Mouse (Mus musculus): ENCODE results near the gene Cd247. TPM values are rescaled to one million over a fixed set of nuclear protein-coding genes. Genes with fewer than 3 reads are reported as not detected.

Cd247 gene
- polyA plus RNA-seq, 1 experiment from 2014 or later, result 1.6 TPM

GRCm38 (mm10) chr1:165864864-165865795 lies 76.6 kb downstream of the Cd247 start:
- POLR2A ChIA-PET, result no interaction called here
- TF ChIP-seq CTCF (IDR thresholded peaks at IDR 0.05), result no peak
- DNase-seq (ENCODE audit: low read depth, low spot score) (no peak), ATAC-seq (no peak)
- CTCF ChIA-PET, result no interaction called here
- in situ Hi-C loops (cut with MboI; ENCODE audit: low pct_unique_long_range_greater_than_20kb), result no loop called here
- H3K27me3 ChIP-seq, result no peaks in the 10 kb centered on the region

DNA sequence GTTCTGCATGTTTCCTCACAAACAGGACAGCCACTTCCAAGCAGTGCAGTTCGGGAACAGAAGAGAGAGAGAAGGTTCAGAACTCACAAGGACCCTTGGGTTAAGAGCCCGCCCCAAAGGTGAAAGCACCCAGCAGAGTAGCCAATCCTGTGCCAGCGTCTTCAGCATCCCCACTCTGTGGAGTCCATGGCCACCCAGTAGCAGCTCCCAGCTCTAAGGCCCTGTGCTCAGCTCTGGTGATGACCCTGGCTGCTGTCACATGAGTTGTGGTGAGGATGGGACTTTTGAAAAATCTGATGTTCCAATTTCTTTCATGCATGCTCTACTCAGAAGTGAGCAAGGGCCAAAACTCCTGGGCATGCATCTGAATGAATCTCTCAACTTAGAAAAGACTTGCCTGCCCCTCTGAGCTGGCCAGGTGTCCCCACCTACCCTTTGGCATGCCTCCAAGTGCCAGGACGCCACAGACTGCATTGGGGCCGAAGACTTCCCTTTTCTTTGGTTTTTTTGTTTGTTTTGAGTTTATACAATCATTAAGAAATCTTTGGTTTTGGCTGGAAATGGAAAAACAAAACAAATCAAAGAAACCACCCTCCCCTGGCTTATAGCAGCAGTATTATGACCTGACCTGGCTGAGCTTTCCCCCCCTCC lies 78.3 kb downstream of the Cd247 start:
- no peak for ATAC-seq
- DNase-seq (ENCODE audit: low read depth, low spot score), result no peak
- no peak for TF ChIP-seq CTCF (IDR thresholded peaks at IDR 0.05)
- in situ Hi-C loops (cut with MboI; ENCODE audit: low pct_unique_long_range_greater_than_20kb), result no loop called here
- ChIA-PET POLR2A (no interaction called here), CTCF (interaction anchor here (2.4 kb wide), 1 partner anchor 13 kb away, joined by 6 read pairs; no protein-coding TSS in a partner anchor)
- no peaks in the 10 kb centered on the region for H3K27me3 ChIP-seq

DNA sequence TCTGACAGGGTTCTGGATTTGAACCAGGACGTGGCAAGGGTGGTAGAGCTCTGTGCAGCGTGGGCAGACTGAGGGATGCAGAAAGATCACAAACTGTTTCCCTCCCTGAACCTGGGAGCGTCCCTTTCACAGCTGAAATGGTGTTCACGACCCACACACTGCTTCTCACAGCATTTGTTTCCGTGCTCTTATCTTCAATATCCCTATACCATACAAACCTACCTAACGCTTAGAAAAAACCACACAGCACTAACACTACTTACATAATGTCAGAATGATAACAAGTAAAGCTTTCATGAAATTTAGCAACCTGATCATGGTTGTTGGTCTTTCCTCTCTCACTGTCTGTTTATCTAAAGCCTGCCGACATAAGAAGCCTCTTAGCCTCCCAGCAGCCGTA lies 80.2 kb downstream of the Cd247 start:
- TF ChIP-seq CTCF (IDR thresholded peaks at IDR 0.05), result no peak
- ATAC-seq, result no peak
- POLR2A ChIA-PET, result no interaction called here
- CTCF ChIA-PET, result no interaction called here
- in situ Hi-C loops (cut with MboI; ENCODE audit: low pct_unique_long_range_greater_than_20kb), result no loop called here
- no peaks in the 10 kb centered on the region for H3K27me3 ChIP-seq
- no peak for DNase-seq (ENCODE audit: low read depth, low spot score)

- ChIA-PET CTCF (no interaction called here), POLR2A (no interaction called here)
- no peaks in the 10 kb centered on the region for H3K27me3 ChIP-seq
- no peak for TF ChIP-seq CTCF (IDR thresholded peaks at IDR 0.05)
- ATAC-seq (no peak), DNase-seq (ENCODE audit: low read depth, low spot score) (no peak)
- in situ Hi-C loops (cut with MboI; ENCODE audit: low pct_unique_long_range_greater_than_20kb), result no loop called here
These were observed 86.2 kb downstream of the Cd247 start for GRCm38 (mm10) chr1:165874645-165875044.

- no peak for DNase-seq (ENCODE audit: low read depth, low spot score)
- no peak for TF ChIP-seq CTCF (IDR thresholded peaks at IDR 0.05)
- ChIA-PET CTCF (interaction anchor here (1.6 kb wide), 1 partner anchor 8 kb away, joined by 4 read pairs; no protein-coding TSS in a partner anchor), POLR2A (no interaction called here)
- H3K27me3 ChIP-seq, result no peaks in the 10 kb centered on the region
- in situ Hi-C loops (cut with MboI; ENCODE audit: low pct_unique_long_range_greater_than_20kb), result no loop called here
- ATAC-seq, result no peak
These were observed 87.2 kb downstream of the Cd247 start for GRCm38 (mm10) chr1:165875520-165876284.

- ATAC-seq, result no peak
- in situ Hi-C loops (cut with MboI; ENCODE audit: low pct_unique_long_range_greater_than_20kb), result no loop called here
- no peak for DNase-seq (ENCODE audit: low read depth, low spot score)
- ChIA-PET POLR2A (no interaction called here), CTCF (interaction anchor here (0.5 to 1.1 kb wide), 4 partner anchors 16 to 275 kb away, joined by 3 to 4 read pairs (median 3); no protein-coding TSS in a partner anchor)
- H3K27me3 ChIP-seq, result no peaks in the 10 kb centered on the region
- TF ChIP-seq CTCF (IDR thresholded peaks at IDR 0.05), result no peak
These were observed 90.3 kb downstream of the Cd247 start for GRCm38 (mm10) chr1:165878751-165879150.

GRCm38 (mm10) chr1:165882146-165882900 lies 93.8 kb downstream of the Cd247 start:
- POLR2A ChIA-PET, result no interaction called here
- no peak for DNase-seq (ENCODE audit: low read depth, low spot score)
- no peak for ATAC-seq
- no peak for TF ChIP-seq CTCF (IDR thresholded peaks at IDR 0.05)
- in situ Hi-C loops (cut with MboI; ENCODE audit: low pct_unique_long_range_greater_than_20kb), result no loop called here
- CTCF ChIA-PET, result no interaction called here
- H3K27me3 ChIP-seq, result no peaks in the 10 kb centered on the region

DNA sequence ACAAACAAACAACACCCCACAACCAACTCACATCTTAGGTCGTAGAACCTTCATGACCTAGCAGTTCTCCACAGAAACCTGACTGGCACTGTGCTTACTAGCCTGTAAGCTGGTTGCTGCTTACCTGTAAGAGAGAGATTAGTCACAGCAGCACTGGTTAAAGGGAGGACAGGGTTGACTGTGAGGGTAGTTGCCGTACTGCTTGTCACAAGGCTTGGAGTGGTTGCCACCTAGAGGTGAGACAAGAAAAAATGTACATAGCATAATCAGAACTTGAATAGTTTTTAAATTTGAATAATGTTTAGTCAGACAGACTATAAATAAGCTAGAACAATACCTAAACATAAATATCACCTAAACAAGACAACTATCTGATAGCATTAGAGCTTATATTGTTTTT lies 103.2 kb downstream of the Cd247 start:
- CTCF ChIA-PET, result no interaction called here
- in situ Hi-C loops (cut with MboI; ENCODE audit: low pct_unique_long_range_greater_than_20kb), result no loop called here
- POLR2A ChIA-PET, result no interaction called here
- H3K27me3 ChIP-seq, result no peaks in the 10 kb centered on the region
- TF ChIP-seq CTCF (IDR thresholded peaks at IDR 0.05), result no peak
- no peak for ATAC-seq
- DNase-seq (ENCODE audit: low read depth, low spot score), result no peak

GRCm38 (mm10) chr1:165903596-165903995 lies 115.1 kb downstream of the Cd247 start:
- H3K27me3 ChIP-seq, result no peaks in the 10 kb centered on the region
- ChIA-PET POLR2A (no interaction called here), CTCF (interaction anchor here (1.4 kb wide), 1 partner anchor 19 kb away, joined by 3 read pairs; no protein-coding TSS in a partner anchor)
- no peak for TF ChIP-seq CTCF (IDR thresholded peaks at IDR 0.05)
- ATAC-seq, result no peak
- DNase-seq (ENCODE audit: low read depth, low spot score), result no peak
- in situ Hi-C loops (cut with MboI; ENCODE audit: low pct_unique_long_range_greater_than_20kb), result no loop called here

DNA sequence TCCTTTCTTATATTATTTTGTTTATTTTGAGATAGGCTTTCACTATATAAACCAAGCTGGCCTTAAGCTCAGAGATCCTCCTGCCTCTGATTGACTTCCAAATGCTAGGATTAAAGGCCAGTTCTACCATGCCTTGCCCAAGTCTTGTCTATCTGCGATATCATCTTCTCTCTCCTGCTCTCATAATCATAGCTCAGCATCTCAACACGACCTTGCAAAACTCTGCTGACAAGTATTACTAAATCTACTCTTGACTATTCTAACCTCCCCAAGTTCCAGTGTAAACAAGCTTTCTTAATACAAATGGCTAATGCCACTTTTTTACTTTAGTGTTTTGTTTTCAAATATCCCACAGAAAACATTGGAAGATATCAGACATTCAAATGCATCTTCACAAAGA lies 119.7 kb downstream of the Cd247 start:
- TF ChIP-seq CTCF (IDR thresholded peaks at IDR 0.05), result no peak
- no peak for DNase-seq (ENCODE audit: low read depth, low spot score)
- in situ Hi-C loops (cut with MboI; ENCODE audit: low pct_unique_long_range_greater_than_20kb), result no loop called here
- no peaks in the 10 kb centered on the region for H3K27me3 ChIP-seq
- CTCF ChIA-PET, result interaction anchor here (0.7 to 1.2 kb wide), 2 partner anchors 24 to 129 kb away, joined by 3 read pairs; no protein-coding TSS in a partner anchor
- POLR2A ChIA-PET, result no interaction called here
- no peak for ATAC-seq
